Mouse (Mus musculus) lung, embryonic 16.5 days (tissue): ENCODE measurements around the gene Plin3. TPM values are rescaled to one million over a fixed set of nuclear protein-coding genes. Genes with fewer than 3 reads are reported as not detected.

Source experiments
- ATAC-seq: fragments of 200-750 bp; cut with Nextera tagmentation; 2 replicates; pipeline ENCODE4 v1.8.0; 2017; ENCODE audit warnings: low read depth, mild to moderate bottlenecking, moderate library complexity
- H3K27ac ChIP-seq: fragments of 300-500 bp; sonication (generic); 2 replicates; pipeline ENCODE4 v1.5.1; 2014; ENCODE audit warnings: mild to moderate bottlenecking, control low read depth, low read length
- H3K27me3 ChIP-seq: fragments of 300-500 bp; sonication (generic); 2 replicates; pipeline ENCODE4 v1.6.1; 2014; ENCODE audit warnings: low read depth, low read length, mixed read lengths; ENCODE audit not compliant: control insufficient read depth, insufficient read depth
- H3K36me3 ChIP-seq: fragments of 300-500 bp; sonication (generic); 2 replicates; pipeline ENCODE4 v1.6.1; 2014; ENCODE audit warnings: low read length; ENCODE audit not compliant: control insufficient read depth, insufficient read depth
- H3K4me1 ChIP-seq: fragments of 300-500 bp; sonication (generic); replicated peaks from 2 replicates; pipeline ENCODE4 v1.6.1; 2014; ENCODE audit warnings: low read length, mixed read lengths; ENCODE audit not compliant: control insufficient read depth, insufficient read depth
- H3K4me2 ChIP-seq: fragments of 300-500 bp; sonication (generic); 2 replicates; pipeline ENCODE4 v1.6.1; 2014; ENCODE audit warnings: low read depth, low read length, control low read depth
- H3K4me3 ChIP-seq: fragments of 300-500 bp; sonication (generic); 2 replicates; pipeline ENCODE4 v1.5.1; 2014; ENCODE audit warnings: mild to moderate bottlenecking, low read length, control low read depth
- H3K9ac ChIP-seq: fragments of 300-500 bp; sonication (generic); 2 replicates; pipeline ENCODE4 v1.6.1; 2014; ENCODE audit warnings: low read length, control low read depth
- H3K9me3 ChIP-seq: fragments of 300-500 bp; sonication (generic); 2 replicates; pipeline ENCODE4 v1.6.1; 2016; ENCODE audit warnings: low read length; ENCODE audit not compliant: control insufficient read depth
- WGBS: fragments of 180-500 bp; shearing (Covaris S2); extraction: QIAGEN DNeasy Blood & Tissue Kit; methylation state at CpG from one replicate; pipeline ENCODE4 v1.1.7; 2014; 5-methylcytosine and 5-hydroxymethylcytosine counted together
- polyA plus RNA-seq: library from polyadenylated mRNA; unstranded; fragments of >200 nt; fragmentation: Nextera tagmentation; extraction: Ambion mirVana; gene quantifications from 2 replicates; pipeline ENCODE4 v1.2.1, GENCODE M21; 2015

Gene Plin3
- polyA plus RNA-seq, 1 experiment from 2014 or later = 90.2 TPM

DNA sequence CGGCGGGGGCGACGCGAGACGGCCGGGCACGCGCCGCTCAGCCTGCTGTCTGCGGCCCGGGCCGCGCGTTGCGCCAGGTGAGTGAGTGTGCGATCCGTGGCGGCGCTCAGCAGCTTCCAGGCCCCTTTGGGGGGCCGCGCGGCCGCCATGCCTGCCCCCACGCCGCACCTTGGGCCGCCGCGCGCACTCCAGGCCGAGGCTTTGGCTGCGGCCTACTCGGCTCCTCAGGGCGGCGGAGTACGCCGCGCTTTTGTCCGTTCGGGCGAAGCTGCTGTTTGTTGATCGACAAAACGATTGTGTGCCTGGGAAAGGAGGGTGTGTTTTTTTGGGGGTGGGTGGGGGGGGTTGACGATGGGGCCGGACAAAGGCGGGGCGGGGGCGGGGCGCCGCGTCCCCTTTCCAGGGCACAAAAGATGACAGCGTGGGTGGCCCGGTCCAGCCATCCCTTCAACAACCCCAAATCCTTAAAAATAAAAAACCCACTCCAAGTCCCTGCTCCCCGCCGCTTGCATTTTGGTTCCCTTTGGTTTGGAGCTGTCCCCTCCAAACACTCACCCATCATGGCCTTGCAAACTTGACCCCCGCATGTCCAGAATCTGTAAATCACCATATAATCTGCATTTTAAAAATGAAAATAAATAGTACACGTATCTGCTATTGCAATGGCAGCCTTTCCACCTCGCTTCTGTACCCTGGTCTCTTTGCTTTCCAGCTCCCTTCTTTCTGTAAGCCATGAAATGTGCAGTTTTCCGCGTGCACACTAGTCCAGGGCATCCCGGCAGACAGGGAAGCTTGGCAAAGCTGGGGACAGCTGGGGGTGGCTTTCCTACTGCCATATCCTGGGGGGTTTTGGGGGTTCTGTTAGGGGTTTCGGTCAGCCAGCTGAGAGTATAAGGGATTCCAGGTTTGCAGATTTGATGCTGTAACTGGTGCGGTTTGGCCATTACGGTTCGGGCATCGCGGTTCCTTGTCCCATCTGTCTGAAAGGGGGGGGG lies 33.8 kb upstream of the Plin3 start:
- H3K4me3 ChIP-seq = peak overlapping the region; percentile 68
- H3K4me1 ChIP-seq = peaks cover 12% of the 10 kb centered on the region
- H3K36me3 ChIP-seq = peaks cover 12% of the 10 kb centered on the region
- no peaks in the 10 kb centered on the region for H3K27me3 ChIP-seq
- H3K27ac ChIP-seq = peak overlapping the region; percentile 90
- WGBS = under 1% methylated on average over 61 of the region's 67 CpGs
- peak overlapping the region; percentile 77 for H3K9ac ChIP-seq
- ATAC-seq = peak; percentile 41
- H3K4me2 ChIP-seq = peak overlapping the region; percentile 92
- H3K9me3 ChIP-seq = no peaks in the 10 kb centered on the region

DNA sequence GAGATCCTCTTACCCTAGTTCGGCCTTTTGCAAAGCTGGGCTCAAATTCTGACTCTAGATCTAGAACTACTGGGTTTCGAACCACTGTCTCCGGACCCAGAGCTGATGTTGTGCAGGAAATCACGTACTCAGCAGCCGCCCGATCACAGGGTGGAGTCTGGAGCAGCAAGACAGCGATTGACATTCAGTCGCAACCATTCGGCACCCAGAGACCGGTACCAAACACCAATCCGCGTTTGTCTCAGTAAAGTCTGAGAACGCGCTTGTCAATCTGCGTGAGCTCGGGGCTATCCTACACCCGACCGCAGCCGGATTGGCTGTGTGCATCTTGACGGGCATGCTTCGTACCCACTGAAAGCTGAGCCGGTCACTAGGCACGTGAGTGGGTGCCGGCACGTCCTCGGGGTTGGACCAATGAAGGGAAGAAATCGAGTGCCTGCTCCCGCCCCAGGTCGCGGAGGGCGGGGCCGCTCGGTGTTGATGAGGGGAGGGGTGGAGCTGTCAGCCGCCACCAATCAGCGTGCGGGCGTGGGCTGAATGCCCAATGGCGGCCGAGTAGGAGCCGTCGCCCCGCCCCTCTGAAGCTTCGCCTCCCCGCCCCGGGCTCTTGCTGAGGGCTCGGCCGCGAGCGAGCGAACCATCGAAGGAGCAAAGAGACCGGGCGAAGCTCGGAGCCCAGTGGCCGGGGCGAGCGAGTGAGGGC lies 32.9 kb upstream of the Plin3 start, which contains the start of gene Kdm4b:
Gene Kdm4b (plus strand): TSS at position 613 of the 703 bp plus-strand sequence.
- peak within 1 kb of the TSS; percentile 77 for H3K9ac ChIP-seq
- ATAC-seq = peak; percentile 99
- peaks cover 12% of the 10 kb centered on the region for H3K4me1 ChIP-seq
- H3K4me3 ChIP-seq = peak within 1 kb of the TSS; percentile 68
- H3K27me3 ChIP-seq = no peaks in the 10 kb centered on the region
- H3K36me3 ChIP-seq = peaks cover 17% of the 10 kb centered on the region
- under 1% methylated on average over 57 of the region's 57 CpGs for WGBS
- peak within 1 kb of the TSS; percentile 92 for H3K4me2 ChIP-seq
- H3K9me3 ChIP-seq = no peaks in the 10 kb centered on the region
- H3K27ac ChIP-seq = peak within 1 kb of the TSS; percentile 90

DNA sequence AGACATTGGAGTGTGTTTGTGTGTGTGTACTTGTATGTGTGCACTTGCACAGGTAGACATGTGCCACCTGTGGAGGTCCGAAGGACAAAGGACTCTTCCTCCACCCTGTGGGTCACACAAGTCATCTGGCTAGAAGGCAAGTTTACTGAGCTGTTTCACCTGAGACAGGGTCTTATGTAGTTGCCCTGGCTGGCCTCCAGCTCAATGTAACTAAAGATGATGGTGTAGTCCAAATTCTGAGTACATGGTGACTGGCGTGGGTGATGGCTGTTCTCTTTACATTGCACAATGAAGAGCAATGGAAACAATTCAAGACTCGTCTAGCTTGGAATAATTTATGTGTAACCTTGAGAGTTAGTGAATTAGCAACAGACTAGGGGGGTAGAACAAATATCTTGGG lies 31.7 kb upstream of the Plin3 start:
- Histone ChIP-seq H3K9me3 (no peaks in the 10 kb centered on the region), H3K4me1 (peaks cover 12% of the 10 kb centered on the region), H3K4me2 (no peak overlapping the region), H3K27me3 (no peaks in the 10 kb centered on the region), H3K4me3 (no peak overlapping the region), H3K36me3 (peaks cover 21% of the 10 kb centered on the region), H3K27ac (no peak overlapping the region), H3K9ac (no peak overlapping the region)
- WGBS = 53% methylated on average over 3 of the region's 3 CpGs
- ATAC-seq = no peak

DNA sequence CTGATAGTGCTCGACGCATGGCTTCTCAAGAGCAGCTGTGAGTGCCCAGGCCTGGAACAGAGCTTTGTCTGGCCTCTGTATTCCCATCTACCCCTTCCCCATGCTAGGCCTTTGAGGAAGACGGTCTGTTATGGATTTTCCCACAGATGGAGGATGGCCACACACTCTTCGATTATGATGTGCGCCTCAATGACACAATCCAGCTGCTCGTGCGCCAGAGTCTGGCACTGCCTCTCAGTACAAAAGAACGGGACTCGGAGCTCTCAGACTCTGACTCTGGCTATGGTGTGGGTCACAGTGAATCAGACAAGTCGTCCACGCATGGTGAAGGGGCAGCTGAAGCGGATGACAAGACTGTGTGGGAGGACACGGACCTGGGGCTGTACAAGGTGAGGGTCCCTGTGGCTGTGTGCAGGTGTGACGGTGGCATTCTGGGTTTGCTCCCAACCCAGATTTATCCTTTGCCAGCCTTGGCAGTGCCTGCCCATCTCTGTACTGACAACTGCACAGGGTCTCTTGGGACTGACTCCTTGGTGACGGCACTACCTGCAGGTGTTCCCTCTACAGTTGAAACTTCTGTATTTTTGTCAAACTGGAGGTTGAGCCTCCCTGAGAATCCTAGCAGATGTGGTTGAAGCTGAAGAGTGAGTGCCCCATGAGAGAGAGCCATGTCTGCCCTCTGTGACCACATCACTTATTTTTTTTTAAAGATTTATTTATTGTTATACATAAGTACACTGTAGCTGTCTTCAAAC lies 16.7 kb upstream of the Plin3 start:
- no peak overlapping the region for H3K27ac ChIP-seq
- no peak overlapping the region for H3K4me3 ChIP-seq
- H3K9me3 ChIP-seq = no peaks in the 10 kb centered on the region
- 71% methylated on average over 15 of the region's 15 CpGs for WGBS
- H3K36me3 ChIP-seq = peaks cover 44% of the 10 kb centered on the region
- H3K4me1 ChIP-seq = peaks cover 33% of the 10 kb centered on the region
- H3K9ac ChIP-seq = no peak overlapping the region
- 0 out of 2 replicates have a peak, but pooled peaks have one; percentile 6 for ATAC-seq
- H3K27me3 ChIP-seq = no peaks in the 10 kb centered on the region
- no peak overlapping the region for H3K4me2 ChIP-seq

DNA sequence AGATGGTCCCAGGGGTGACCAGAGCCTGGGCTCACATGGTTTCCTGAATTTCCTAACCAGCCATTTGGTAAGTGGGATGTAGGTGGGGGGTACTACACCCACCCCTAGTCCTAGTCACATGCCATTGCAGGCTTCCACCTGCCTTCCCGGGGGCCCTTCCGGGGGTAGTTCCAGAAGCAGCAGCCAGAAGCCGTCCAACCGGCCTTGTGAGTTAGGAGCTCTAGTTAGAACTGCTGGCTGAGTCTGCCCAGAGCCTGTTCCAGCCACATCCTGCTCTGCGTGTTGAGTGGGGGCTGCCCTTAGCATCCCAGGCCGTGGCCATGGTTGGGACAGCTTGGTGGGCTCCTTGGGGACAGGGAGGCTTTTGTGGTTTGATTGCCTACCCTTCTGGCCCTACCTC lies 15.4 kb upstream of the Plin3 start:
- Histone ChIP-seq H3K27ac (peak overlapping the region; percentile 56), H3K9me3 (no peaks in the 10 kb centered on the region), H3K27me3 (no peaks in the 10 kb centered on the region), H3K4me1 (peaks cover 33% of the 10 kb centered on the region), H3K4me2 (0 out of 2 replicates have a peak overlapping the region, but pooled peaks have one; percentile 22), H3K4me3 (no peak overlapping the region), H3K9ac (peak overlapping the region; percentile 49), H3K36me3 (peaks cover 35% of the 10 kb centered on the region)
- ATAC-seq = no peak
- WGBS = 47% methylated on average over 6 of the region's 6 CpGs

DNA sequence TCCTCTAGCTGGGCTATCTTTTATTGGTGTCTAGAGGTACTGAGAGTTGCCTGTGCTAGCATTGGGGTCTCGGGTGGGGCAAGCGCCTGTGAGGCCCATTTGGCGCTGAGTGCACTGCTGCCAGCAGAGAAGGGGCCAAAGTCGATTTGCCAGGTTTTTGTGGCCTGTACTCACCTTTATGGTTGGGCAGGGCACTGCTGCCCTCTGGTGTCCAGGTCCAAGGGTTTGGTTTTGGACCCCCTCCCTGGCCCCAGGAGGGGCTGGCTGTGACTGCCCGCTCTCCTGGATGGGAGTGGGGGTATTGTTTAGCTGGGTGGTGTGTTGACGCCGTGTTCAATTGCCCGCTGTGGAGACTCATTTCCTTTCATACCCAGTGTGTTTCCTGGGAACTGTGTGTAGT lies 13.2 kb upstream of the Plin3 start:
- Histone ChIP-seq H3K4me2 (peak overlapping the region; percentile 98), H3K9me3 (no peaks in the 10 kb centered on the region), H3K27ac (peak overlapping the region; percentile 57; the same call in 1 of the 2 replicates), H3K9ac (peak overlapping the region; percentile 75), H3K4me3 (peak overlapping the region; percentile 90), H3K36me3 (peaks cover 22% of the 10 kb centered on the region), H3K27me3 (no peaks in the 10 kb centered on the region), H3K4me1 (peaks cover 41% of the 10 kb centered on the region)
- 48% methylated on average over 8 of the region's 8 CpGs for WGBS
- no peak for ATAC-seq

DNA sequence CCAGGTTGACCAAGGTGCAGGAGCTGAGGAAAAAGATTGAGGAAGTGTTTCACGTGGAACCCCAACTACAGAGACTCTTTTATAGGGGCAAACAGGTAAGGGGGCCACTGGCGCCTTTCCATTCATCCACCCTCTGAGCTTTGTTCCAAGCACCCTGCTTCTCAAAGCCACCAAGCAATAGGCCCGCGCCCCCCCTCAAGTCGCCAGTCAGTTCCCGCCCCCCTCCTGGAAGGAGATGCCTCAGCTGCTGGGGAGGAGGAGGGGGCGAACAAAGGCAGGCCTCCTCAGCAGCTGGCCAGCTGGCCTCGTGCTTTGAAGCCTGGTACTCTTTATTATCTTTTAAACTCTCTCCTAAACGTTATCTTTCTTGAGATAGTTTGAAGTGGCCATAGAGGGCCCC lies 12.5 kb upstream of the Plin3 start:
- Histone ChIP-seq H3K4me3 (peak overlapping the region; percentile 90), H3K4me1 (peaks cover 41% of the 10 kb centered on the region), H3K27me3 (no peaks in the 10 kb centered on the region), H3K9me3 (no peaks in the 10 kb centered on the region), H3K9ac (peak overlapping the region; percentile 75), H3K4me2 (peak overlapping the region; percentile 98), H3K27ac (peak overlapping the region; percentile 57), H3K36me3 (peaks cover 16% of the 10 kb centered on the region)
- 17% methylated on average over 9 of the region's 9 CpGs for WGBS
- ATAC-seq = no peak

DNA sequence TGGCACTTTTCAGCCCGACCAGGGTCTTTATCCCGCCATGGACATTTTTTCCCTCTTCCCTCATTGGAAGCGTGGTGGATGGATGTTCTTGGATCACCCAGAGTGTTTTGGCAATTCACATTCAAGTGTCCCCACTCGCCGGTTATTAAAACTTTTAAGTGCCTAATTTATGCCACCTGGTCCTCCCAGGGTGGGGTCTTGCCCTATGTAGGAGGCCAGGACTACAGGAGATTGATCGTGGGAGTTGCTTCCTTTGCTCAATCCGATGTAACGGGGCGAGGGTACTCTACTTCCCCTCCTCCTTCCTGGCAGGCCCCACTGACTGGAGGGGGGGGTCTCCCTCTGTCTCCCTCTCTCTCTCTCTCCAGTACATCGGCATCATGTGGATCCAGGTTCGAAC lies 12.0 kb upstream of the Plin3 start:
- WGBS = 4% methylated on average over 11 of the region's 11 CpGs
- ATAC-seq = no peak
- Histone ChIP-seq H3K36me3 (peaks cover 13% of the 10 kb centered on the region), H3K27me3 (no peaks in the 10 kb centered on the region), H3K4me1 (peaks cover 41% of the 10 kb centered on the region), H3K4me2 (peak overlapping the region; percentile 98), H3K4me3 (peak overlapping the region; percentile 90), H3K9me3 (no peaks in the 10 kb centered on the region), H3K27ac (peak overlapping the region; percentile 57; the same call in 1 of the 2 replicates), H3K9ac (peak overlapping the region; percentile 75)
